Mouse (Mus musculus): Measurements from ENCODE around the gene Pde4a. TPM values are rescaled to one million over a fixed set of nuclear protein-coding genes. Genes with fewer than 3 reads are reported as not detected.
"Not testable (repeated sequence)": the region's sequence is repeated elsewhere in the genome, so short reads cannot be mapped to it uniquely, and the experiment has no call there.

Pde4a gene
- total RNA-seq, 2 experiments from 2014 or later, result 58.9 to 59.5 TPM

DNA sequence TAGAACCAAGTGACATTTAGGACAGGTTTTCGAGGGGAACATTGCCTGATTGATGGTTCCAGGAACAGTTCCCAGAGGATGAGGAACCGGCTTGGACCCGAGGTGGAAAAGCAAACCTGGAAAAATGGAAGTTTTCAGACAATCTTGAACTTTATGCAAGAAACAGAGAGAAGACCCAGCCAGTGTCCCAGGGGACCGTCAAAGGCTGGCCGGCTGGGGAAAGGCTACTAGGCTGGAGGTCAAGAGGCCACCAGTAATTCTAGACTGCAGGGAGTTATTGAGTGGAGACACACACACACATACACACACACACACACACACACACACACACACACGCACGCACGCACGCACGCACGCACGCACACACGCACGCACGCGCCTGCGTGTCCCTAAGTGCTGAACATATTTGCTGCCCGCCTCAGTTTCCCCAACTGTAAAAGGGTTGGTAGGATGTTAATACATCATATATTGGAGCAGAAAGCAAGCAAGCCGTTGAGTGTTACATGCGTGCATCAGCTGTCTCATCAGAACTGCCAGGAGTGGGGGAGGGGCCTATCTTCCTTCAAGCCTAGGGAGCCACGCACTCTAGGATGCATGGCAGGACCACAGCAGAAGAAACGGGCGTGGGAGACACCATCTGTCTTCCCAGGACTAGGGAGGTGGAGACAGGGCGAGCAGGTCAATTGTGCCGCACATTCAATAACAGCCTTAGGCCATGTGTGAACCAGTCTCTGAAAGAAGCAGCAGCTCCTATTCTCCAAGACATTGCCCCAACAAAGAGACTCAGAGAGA, 50.7 kb downstream of the Pde4a start:
- peak; percentile 58 to 71 for DNase-seq (ENCODE audit: low spot score in 2 of 2)

DNA sequence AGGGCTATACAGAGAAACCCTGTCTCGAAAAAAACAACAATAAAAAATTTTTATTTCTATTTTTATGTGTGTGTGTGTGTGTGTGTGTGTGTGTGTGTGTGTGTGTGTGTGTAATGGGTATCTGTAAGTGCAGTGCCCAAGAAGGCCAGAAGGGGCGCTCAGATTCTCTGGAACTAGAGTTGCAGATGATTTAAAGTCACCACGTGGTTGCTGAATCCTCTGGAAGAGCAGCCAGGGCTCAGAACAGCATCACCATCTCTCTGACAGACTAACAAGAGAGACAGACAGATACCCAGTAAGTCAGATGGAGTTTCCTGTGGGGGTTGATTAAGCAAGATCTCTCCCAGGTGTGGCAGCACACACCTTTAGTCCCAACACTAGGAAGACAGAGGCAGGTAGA, 54.3 kb downstream of the Pde4a start:
- peak in 1 of 2 experiments; percentile 42 for DNase-seq (ENCODE audit: low spot score in 2 of 2)

GRCm38 (mm10) chr9:21220490-21221382, 55.2 kb downstream of the Pde4a start:
- DNase-seq (ENCODE audit: low spot score in 2 of 2), result peak; percentile 95 to 96

GRCm38 (mm10) chr9:21221383-21221929, 55.9 kb downstream of the Pde4a start:
- DNase-seq (ENCODE audit: low spot score in 2 of 2), result no peak

DNA sequence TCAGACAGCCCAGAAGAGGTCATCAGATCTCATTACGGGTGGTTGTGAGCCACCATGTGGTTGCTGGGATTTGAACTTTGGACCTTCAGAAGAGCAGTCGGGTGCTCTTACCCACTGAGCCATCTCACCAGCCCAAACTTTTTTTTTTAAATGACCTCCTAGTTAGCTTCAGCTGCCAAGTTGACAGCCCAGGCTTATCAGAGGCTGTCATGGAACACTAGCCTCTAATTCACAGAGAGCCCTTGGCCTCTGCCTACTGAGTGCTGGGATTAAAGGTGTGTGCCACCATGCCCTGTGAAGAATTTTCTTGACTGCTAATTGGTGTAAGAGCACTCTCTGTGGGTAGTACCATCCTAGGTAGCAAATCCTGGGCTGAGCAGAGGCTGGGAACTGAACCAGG, 58.0 kb downstream of the Pde4a start:
- DNase-seq (ENCODE audit: low spot score in 2 of 2), result not testable (repeated sequence)

GRCm38 (mm10) chr9:21223906-21224305, 58.4 kb downstream of the Pde4a start:
- DNase-seq (ENCODE audit: low spot score in 2 of 2), result no peak

- DNase-seq (ENCODE audit: low spot score in 2 of 2), result no peak
These were observed 59.3 kb downstream of the Pde4a start for GRCm38 (mm10) chr9:21224576-21225414.

DNA sequence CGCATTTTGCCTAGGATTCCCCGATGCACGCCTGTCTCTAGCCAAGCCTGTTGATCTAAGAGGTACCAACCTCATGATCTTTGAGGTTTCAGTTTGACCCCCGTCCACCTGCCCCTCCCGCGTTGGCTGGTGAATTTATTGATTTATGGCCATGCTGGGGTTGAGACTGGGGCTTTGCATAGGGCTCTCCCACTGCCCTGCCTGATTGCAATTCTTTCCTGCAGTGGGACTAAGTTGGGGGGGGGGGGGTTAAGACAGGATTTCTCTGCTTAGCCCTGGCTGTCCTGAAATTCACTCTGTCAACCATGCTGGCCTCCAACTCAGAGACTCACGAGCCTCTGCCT, 59.9 kb downstream of the Pde4a start:
- DNase-seq (ENCODE audit: low spot score in 2 of 2), result no peak

DNA sequence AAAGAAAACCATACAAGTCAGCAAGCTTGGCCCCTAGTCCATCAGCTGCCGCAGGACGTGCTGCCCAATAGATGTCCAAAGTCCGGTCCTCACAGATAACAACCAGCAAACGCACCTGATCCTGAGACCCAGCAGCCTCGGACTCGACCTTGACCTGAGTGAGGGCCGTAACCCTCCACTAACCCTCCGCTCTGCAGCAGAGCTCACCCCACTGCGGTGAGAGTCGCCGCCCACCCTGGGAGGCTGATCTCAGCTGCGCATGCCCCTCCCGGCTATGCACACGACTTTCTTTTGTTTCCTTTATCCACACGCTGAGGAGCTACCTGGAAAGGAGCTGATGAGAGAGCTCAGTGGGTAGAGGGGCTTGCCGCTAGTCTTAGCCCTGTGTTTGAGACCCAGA, 61.8 kb downstream of the Pde4a start:
- DNase-seq (ENCODE audit: low spot score in 2 of 2), result no peak

- DNase-seq (ENCODE audit: low spot score in 2 of 2), result no peak
These were observed 66.0 kb downstream of the Pde4a start for GRCm38 (mm10) chr9:21231551-21231950.

GRCm38 (mm10) chr9:21232867-21233266, 67.4 kb downstream of the Pde4a start:
- no peak for DNase-seq (ENCODE audit: low spot score in 2 of 2)

DNA sequence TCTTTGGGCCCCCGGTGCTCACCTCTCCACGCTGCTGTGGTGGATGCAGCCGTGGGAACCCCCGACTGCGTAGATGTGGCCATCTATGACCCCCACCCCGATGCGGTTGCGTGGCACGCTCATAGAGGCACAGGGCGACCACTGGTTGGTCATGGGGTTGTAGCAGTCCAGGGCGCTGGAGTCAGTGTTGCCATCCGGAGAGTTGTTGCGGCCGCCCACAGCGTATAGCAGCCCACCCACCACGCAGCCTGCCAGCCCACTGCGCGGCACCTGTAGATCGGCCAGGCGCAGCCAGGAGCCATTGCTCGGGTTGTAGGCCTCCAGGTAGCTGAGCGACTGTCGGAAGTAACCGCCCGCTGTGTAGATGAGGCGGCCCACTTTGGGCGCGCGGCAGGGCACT, 67.9 kb downstream of the Pde4a start:
- DNase-seq (ENCODE audit: low spot score in 2 of 2), result no peak

DNA sequence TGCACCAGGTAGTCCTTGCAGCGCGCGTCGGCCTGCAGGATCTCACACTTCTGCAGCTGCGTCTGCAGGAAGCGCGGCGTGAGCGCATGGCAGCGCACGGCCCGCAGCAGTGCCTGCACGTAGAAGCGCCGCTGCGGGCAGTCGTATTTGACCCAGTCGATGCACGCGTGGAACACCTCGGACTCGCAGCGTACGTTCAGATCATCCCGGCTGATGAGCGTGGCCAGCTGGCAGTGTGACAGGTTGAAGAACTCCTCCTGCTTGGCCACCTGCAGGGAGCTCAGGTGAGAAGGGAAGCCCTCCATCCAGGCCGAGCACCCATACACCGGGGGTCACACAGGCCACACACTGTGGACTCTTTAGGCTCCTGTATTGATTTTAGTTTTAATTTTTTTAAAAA, 68.3 kb downstream of the Pde4a start:
- no peak for DNase-seq (ENCODE audit: low spot score in 2 of 2)

- no peak for DNase-seq (ENCODE audit: low spot score in 2 of 2)
These were observed 69.8 kb downstream of the Pde4a start for GRCm38 (mm10) chr9:21235341-21235740.

- DNase-seq (ENCODE audit: low spot score in 2 of 2), result peak in 1 of 2 experiments; percentile 32
These were observed 71.5 kb downstream of the Pde4a start for GRCm38 (mm10) chr9:21236991-21237367.

DNA sequence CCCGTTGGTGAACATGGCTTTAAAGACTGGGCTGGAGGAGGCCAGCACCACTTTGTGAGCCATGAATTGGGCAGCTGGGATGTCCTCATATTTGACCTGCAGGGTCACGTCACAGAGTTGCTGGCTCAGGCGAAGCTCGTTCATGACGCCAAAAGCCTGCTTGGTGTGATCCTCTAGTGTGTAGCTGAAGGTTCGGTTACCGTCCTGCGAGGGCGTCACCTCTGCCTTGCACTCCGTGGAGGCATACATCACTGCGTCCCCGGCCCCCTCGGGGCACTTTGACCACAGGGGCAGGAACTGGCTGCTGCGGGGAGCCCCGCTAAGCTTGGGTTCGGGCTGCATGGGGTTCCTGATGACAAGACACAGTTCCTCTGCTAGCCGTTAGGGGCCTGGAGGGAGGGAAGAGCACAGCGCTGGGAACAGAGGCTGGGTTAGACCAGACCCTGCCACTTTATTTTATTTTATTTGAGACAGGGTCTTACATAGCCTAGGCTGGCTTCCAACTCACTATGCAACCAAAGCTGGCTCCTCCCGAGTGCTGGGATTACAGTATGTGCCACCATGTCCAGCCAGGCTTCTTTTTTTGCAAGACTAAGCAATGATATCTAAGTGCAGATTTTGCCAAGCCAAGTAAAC, 72.0 kb downstream of the Pde4a start:
- peak in 1 of 2 experiments; percentile 45 for DNase-seq (ENCODE audit: low spot score in 2 of 2)

- peak in 1 of 2 experiments; percentile 48 for DNase-seq (ENCODE audit: low spot score in 2 of 2)
These were observed 72.7 kb downstream of the Pde4a start for GRCm38 (mm10) chr9:21238004-21238732.

GRCm38 (mm10) chr9:21238733-21239464, 73.4 kb downstream of the Pde4a start, which contains the start of gene Keap1:
Gene Keap1 (minus strand): TSS chr9:21239361.
- DNase-seq (ENCODE audit: low spot score in 2 of 2), result peak; percentile 76 to 84

GRCm38 (mm10) chr9:21239465-21239848, 73.9 kb downstream of the Pde4a start:
- DNase-seq (ENCODE audit: low spot score in 2 of 2), result no peak

All from layer of hippocampus, postnatal 10 days (tissue).